Mouse (Mus musculus): ENCODE data around the gene Erc2. TPM values are rescaled to one million over a fixed set of nuclear protein-coding genes. Genes with fewer than 3 reads are reported as not detected.

Gene Erc2
- polyA plus RNA-seq, 1 experiment, result 0.89 TPM

DNA sequence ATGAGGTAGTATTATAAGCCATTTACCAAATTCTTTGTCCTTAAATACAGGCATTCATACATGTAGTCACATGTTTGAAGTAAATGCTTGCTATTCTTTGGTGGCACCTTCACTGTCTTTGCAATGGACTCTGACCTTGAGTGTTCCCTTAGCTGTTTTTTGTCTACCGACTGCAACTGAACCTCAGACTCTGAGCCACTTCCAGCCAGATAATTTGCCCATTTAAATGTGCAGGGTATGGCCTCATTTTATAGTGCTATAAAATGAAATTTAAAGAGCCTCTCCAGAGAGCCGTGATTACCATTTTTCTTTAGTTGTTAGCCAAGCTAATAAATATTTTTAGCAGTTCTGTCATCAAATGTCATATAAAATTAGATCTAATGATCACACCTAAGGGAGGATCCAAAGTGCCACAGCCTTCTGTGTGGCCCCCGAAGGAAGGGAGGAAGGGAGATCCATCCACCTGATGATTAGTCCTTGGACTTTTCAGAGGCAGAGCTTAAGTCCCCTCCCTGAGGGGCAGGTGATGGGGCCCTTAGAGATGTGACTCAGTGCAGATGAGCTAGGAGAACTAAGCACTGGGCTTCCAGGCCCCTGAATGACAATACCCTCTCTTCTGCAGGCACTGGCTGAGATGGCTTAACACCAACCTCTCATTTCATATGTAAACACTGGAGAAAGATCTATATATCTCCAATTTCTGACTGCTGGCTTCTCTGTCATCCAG lies 439.6 kb downstream of the Erc2 start:
- TF ChIP-seq CTCF (IDR thresholded peaks at IDR 0.05; ENCODE audit: extremely low read depth, insufficient read length, insufficient replicate concordance, low read depth, low read length), result no peak
- TF ChIP-seq POLR2A (IDR thresholded peaks at IDR 0.05; ENCODE audit: low read depth, low read length), result no peak
- Histone ChIP-seq H3K36me3 (ENCODE audit: control insufficient read depth, insufficient read depth, low read length) (no peaks in the 10 kb centered on the region), H3K4me1 (ENCODE audit: control insufficient read depth, insufficient read depth, insufficient read length, low read length) (no peaks in the 10 kb centered on the region), H3K27me3 (ENCODE audit: control insufficient read depth, insufficient read depth, low read length) (no peaks in the 10 kb centered on the region), H3K27ac (ENCODE audit: insufficient read depth, low read depth, low read length) (no peak overlapping the region), H3K4me3 (ENCODE audit: low read depth, low read length) (no peak overlapping the region)
- 28% methylated on average over 3 of the region's 3 CpGs for WGBS

DNA sequence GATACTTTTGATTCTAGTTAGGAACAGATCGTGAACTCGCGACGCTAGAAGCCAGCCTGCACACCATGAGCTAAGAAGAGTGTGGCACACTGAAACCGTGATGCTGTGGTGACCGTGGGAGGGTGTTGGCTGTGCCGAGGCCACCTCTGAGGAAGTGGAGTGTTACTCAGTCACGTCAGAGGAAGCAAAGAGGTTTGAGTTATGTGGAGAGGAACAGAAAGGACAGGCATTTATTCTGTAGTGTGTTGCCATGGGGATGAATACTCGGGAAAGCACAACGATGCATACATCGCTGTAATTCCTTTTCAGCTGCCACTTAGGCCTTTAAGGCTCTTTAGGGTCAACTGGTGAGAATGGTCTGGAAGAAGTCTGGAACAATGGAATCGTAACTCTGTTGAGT lies 445.8 kb downstream of the Erc2 start:
- Histone ChIP-seq H3K4me1 (ENCODE audit: control insufficient read depth, insufficient read depth, insufficient read length, low read length) (no peaks in the 10 kb centered on the region), H3K27me3 (ENCODE audit: control insufficient read depth, insufficient read depth, low read length) (no peaks in the 10 kb centered on the region), H3K4me3 (ENCODE audit: low read depth, low read length) (no peak overlapping the region), H3K27ac (ENCODE audit: insufficient read depth, low read depth, low read length) (no peak overlapping the region), H3K36me3 (ENCODE audit: control insufficient read depth, insufficient read depth, low read length) (no peaks in the 10 kb centered on the region)
- 82% methylated on average over 12 of the region's 12 CpGs for WGBS
- no peak for TF ChIP-seq CTCF (IDR thresholded peaks at IDR 0.05; ENCODE audit: extremely low read depth, insufficient read length, insufficient replicate concordance, low read depth, low read length)
- TF ChIP-seq POLR2A (IDR thresholded peaks at IDR 0.05; ENCODE audit: low read depth, low read length), result no peak

- H3K27ac ChIP-seq (ENCODE audit: insufficient read depth, low read depth, low read length), result no peak overlapping the region
- no peak overlapping the region for H3K4me3 ChIP-seq (ENCODE audit: low read depth, low read length)
- no peaks in the 10 kb centered on the region for H3K4me1 ChIP-seq (ENCODE audit: control insufficient read depth, insufficient read depth, insufficient read length, low read length)
- H3K36me3 ChIP-seq (ENCODE audit: control insufficient read depth, insufficient read depth, low read length), result no peaks in the 10 kb centered on the region
- no peaks in the 10 kb centered on the region for H3K27me3 ChIP-seq (ENCODE audit: control insufficient read depth, insufficient read depth, low read length)
- TF ChIP-seq CTCF (IDR thresholded peaks at IDR 0.05; ENCODE audit: extremely low read depth, insufficient read length, insufficient replicate concordance, low read depth, low read length) (no peak), POLR2A (IDR thresholded peaks at IDR 0.05; ENCODE audit: low read depth, low read length) (no peak)
- 83% methylated on average over 2 of the region's 2 CpGs for WGBS
Measured at GRCm38 (mm10) chr14:28069826-28070225, 447.6 kb downstream of the Erc2 start.

GRCm38 (mm10) chr14:28072561-28072960 lies 450.3 kb downstream of the Erc2 start:
- H3K27ac ChIP-seq (ENCODE audit: insufficient read depth, low read depth, low read length), result no peak overlapping the region
- H3K36me3 ChIP-seq (ENCODE audit: control insufficient read depth, insufficient read depth, low read length), result no peaks in the 10 kb centered on the region
- no peaks in the 10 kb centered on the region for H3K27me3 ChIP-seq (ENCODE audit: control insufficient read depth, insufficient read depth, low read length)
- TF ChIP-seq POLR2A (IDR thresholded peaks at IDR 0.05; ENCODE audit: low read depth, low read length), result no peak
- no peak for TF ChIP-seq CTCF (IDR thresholded peaks at IDR 0.05; ENCODE audit: extremely low read depth, insufficient read length, insufficient replicate concordance, low read depth, low read length)
- no peaks in the 10 kb centered on the region for H3K4me1 ChIP-seq (ENCODE audit: control insufficient read depth, insufficient read depth, insufficient read length, low read length)
- WGBS, result 62% methylated on average over 3 of the region's 3 CpGs
- no peak overlapping the region for H3K4me3 ChIP-seq (ENCODE audit: low read depth, low read length)

- Histone ChIP-seq H3K4me1 (ENCODE audit: control insufficient read depth, insufficient read depth, insufficient read length, low read length) (no peaks in the 10 kb centered on the region), H3K27ac (ENCODE audit: insufficient read depth, low read depth, low read length) (no peak overlapping the region), H3K36me3 (ENCODE audit: control insufficient read depth, insufficient read depth, low read length) (no peaks in the 10 kb centered on the region), H3K4me3 (ENCODE audit: low read depth, low read length) (no peak overlapping the region), H3K27me3 (ENCODE audit: control insufficient read depth, insufficient read depth, low read length) (no peaks in the 10 kb centered on the region)
- TF ChIP-seq CTCF (IDR thresholded peaks at IDR 0.05; ENCODE audit: extremely low read depth, insufficient read length, insufficient replicate concordance, low read depth, low read length) (peak; percentile 34; the same call in 1 of the 2 replicates), POLR2A (IDR thresholded peaks at IDR 0.05; ENCODE audit: low read depth, low read length) (no peak)
- 48% methylated on average over 8 of the region's 8 CpGs for WGBS
Measured at GRCm38 (mm10) chr14:28089636-28090443, 467.6 kb downstream of the Erc2 start.

DNA sequence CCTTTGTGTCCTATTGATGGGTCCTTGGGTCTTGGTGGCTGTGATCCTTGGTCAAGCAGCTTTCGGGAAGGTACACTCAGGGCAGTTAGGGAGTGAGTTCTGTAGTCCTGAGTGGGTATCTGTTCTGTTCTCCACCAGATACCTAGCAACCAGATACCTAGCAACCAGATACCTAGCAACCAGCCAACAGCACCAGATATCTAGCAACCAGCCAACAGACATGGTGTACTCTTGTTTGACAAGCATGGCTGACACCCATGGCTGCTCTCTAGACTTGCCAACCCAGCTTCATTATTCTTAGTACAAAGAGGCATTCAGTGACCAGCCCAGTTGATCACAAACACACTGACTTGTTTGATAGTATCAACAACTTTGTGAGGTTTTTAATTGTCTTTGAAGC lies 469.1 kb downstream of the Erc2 start:
- Histone ChIP-seq H3K4me3 (ENCODE audit: low read depth, low read length) (no peak overlapping the region), H3K27ac (ENCODE audit: insufficient read depth, low read depth, low read length) (no peak overlapping the region)
- 92% methylated on average over 1 of the region's 1 CpGs for WGBS

DNA sequence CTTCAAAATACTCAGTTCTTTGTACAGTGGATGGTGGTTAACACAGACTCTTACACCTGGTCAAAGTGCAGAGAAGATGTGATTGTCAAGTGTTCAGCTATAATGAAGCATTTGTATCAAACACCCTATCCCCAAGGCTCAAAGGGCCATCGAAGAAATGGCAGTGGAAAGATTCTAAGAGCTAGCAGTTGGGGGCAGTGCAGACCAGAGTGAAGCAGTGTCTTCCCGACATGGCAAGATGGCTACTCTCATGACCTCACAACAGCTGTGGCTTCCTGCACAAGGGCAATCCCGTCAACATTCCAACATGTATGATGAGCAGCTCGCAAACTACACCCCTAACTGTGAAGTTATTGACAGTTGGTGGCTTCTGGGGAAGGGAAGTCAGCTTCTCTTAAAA lies 471.0 kb downstream of the Erc2 start:
- WGBS, result 70% methylated on average over 4 of the region's 4 CpGs
- H3K27me3 ChIP-seq (ENCODE audit: control insufficient read depth, insufficient read depth, low read length), result no peaks in the 10 kb centered on the region
- no peak overlapping the region for H3K4me3 ChIP-seq (ENCODE audit: low read depth, low read length)
- no peaks in the 10 kb centered on the region for H3K36me3 ChIP-seq (ENCODE audit: control insufficient read depth, insufficient read depth, low read length)
- H3K4me1 ChIP-seq (ENCODE audit: control insufficient read depth, insufficient read depth, insufficient read length, low read length), result no peaks in the 10 kb centered on the region
- H3K27ac ChIP-seq (ENCODE audit: insufficient read depth, low read depth, low read length), result no peak overlapping the region
- TF ChIP-seq POLR2A (IDR thresholded peaks at IDR 0.05; ENCODE audit: low read depth, low read length) (no peak), CTCF (IDR thresholded peaks at IDR 0.05; ENCODE audit: extremely low read depth, insufficient read length, insufficient replicate concordance, low read depth, low read length) (no peak)

More for the DNA sequence above, 469.1 kb downstream of the Erc2 start:
- Histone ChIP-seq H3K36me3 (ENCODE audit: control insufficient read depth, insufficient read depth, low read length) (no peaks in the 10 kb centered on the region), H3K4me1 (ENCODE audit: control insufficient read depth, insufficient read depth, insufficient read length, low read length) (no peaks in the 10 kb centered on the region), H3K27me3 (ENCODE audit: control insufficient read depth, insufficient read depth, low read length) (no peaks in the 10 kb centered on the region)
- TF ChIP-seq CTCF (IDR thresholded peaks at IDR 0.05; ENCODE audit: extremely low read depth, insufficient read length, insufficient replicate concordance, low read depth, low read length) (no peak), POLR2A (IDR thresholded peaks at IDR 0.05; ENCODE audit: low read depth, low read length) (no peak)
